Mouse (Mus musculus): ENCODE data around the gene Fam131b. TPM values are rescaled to one million over a fixed set of nuclear protein-coding genes. Genes with fewer than 3 reads are reported as not detected.
A peak's percentile ranks its signal among the peaks of the same experiment; 100 is the strongest.

The Fam131b gene
- polyA plus RNA-seq, 1 experiment from 2014 or later: 0.43 TPM

DNA sequence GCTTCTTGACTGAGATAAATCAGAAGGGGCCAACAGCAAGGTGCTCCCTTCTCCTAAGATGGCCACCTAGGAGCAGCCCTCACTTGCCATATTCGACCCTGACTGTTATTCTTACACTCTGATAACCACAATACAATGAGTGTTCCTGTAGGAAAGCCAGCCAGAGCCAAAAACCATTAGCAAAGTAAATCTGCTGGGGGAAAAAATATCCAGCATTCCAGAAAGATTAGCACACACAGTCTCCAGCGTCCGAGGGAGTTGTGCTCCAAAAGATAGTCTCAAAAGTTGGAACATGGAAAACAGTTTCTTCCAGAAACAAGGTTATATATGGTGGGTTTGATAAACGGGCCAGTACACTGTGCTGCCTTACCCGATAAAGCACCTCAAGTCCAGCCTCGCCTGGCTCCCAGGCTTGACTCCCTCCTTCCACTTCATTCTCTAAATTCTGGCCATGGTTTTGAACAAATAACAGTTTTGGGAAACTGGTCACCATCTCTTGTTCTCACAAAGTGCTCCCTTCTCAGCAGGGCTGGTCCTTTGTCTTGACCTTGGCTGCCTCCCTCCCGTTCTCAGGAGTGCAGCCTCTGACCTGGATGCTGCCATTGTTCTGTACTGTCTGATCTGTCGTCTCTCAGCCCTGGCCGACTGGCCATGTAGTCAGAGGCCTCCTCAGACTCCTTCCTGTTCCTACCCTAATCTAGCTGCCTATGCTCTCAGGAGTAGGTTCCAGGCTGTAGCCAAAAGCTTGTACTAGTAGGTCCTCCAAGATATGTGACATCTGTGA, 35.1 kb upstream of the Fam131b start:
- H3K9me3 ChIP-seq (ENCODE audit: control insufficient read depth, low read length): no peaks in the 10 kb centered on the region
- H3K4me2 ChIP-seq (ENCODE audit: low read depth, low read length): no peak overlapping the region
- no peaks in the 10 kb centered on the region for H3K27me3 ChIP-seq (replicated peaks; ENCODE audit: control insufficient read depth, insufficient read depth, low read length)
- H3K36me3 ChIP-seq (ENCODE audit: control insufficient read depth, insufficient read depth, low read length): peaks cover 68% of the 10 kb centered on the region
- 70% methylated on average over 9 of the region's 9 CpGs for WGBS
- H3K9ac ChIP-seq (ENCODE audit: low read depth, low read length): no peak overlapping the region
- H3K4me1 ChIP-seq (ENCODE audit: control insufficient read depth, insufficient read depth, low read length): no peaks in the 10 kb centered on the region
- no peak for ATAC-seq (ENCODE audit: low read depth)
- DNase-seq (ENCODE audit: low spot score): no peak
- no peak overlapping the region for H3K27ac ChIP-seq (replicated peaks; ENCODE audit: low read depth, low read length)
- H3K4me3 ChIP-seq (ENCODE audit: low read depth, low read length): no peak overlapping the region

DNA sequence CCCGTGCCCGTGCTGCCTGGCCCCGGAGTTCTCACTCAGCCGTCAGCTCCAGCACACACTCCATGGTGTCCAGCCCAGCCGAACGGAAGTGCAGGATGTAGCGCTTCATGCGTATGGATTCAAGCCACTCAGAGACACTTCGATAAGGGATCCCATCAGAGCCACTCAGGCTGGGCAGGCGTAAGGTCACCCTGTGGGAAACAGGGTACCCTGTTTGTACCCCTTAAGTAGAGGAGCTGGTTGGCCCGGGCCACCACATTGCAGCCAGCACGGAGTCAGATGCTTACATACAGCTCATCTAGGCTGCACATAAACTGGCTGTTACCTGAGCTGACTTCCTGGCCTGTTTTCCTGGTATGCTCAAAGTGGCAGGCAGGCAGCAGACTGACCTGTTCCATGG, 34.5 kb upstream of the Fam131b start:
- 0 out of 2 replicates have a peak, but pooled peaks cover 5% of the 10 kb centered on the region for H3K4me1 ChIP-seq (ENCODE audit: control insufficient read depth, insufficient read depth, low read length)
- H3K4me2 ChIP-seq (ENCODE audit: low read depth, low read length): no peak overlapping the region
- peaks cover 68% of the 10 kb centered on the region for H3K36me3 ChIP-seq (ENCODE audit: control insufficient read depth, insufficient read depth, low read length)
- WGBS: 89% methylated on average over 12 of the region's 12 CpGs
- H3K27ac ChIP-seq (replicated peaks; ENCODE audit: low read depth, low read length): no peak overlapping the region
- ATAC-seq (ENCODE audit: low read depth) (no peak), DNase-seq (ENCODE audit: low spot score) (no peak)
- no peaks in the 10 kb centered on the region for H3K9me3 ChIP-seq (ENCODE audit: control insufficient read depth, low read length)
- no peak overlapping the region for H3K9ac ChIP-seq (ENCODE audit: low read depth, low read length)
- H3K27me3 ChIP-seq (replicated peaks; ENCODE audit: control insufficient read depth, insufficient read depth, low read length): no peaks in the 10 kb centered on the region
- no peak overlapping the region for H3K4me3 ChIP-seq (ENCODE audit: low read depth, low read length)

DNA sequence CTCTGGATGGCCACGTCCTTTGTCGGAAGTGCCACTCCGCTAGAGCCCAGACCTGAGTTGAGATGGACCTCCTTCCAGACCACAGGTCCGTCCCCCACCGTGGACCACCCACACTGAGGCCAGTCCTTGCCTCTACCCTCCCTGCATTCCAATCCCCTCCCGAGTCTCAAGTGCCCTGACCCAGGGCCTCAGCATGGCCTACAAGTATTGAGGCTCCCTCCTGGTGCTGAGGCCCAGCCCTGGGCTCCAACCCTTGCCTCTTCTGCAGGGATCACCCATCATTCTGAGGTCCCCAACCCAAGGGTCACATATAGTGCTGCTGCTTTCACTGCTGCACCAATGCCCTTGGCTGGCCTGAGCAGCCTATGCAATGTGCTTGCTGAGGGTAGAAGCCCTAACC, 33.5 kb upstream of the Fam131b start:
- DNase-seq (ENCODE audit: low spot score): no peak
- Histone ChIP-seq H3K4me1 (ENCODE audit: control insufficient read depth, insufficient read depth, low read length) (peaks cover 14% of the 10 kb centered on the region), H3K27ac (replicated peaks; ENCODE audit: low read depth, low read length) (no peak overlapping the region), H3K4me2 (ENCODE audit: low read depth, low read length) (no peak overlapping the region), H3K27me3 (replicated peaks; ENCODE audit: control insufficient read depth, insufficient read depth, low read length) (no peaks in the 10 kb centered on the region), H3K9ac (ENCODE audit: low read depth, low read length) (no peak overlapping the region), H3K36me3 (ENCODE audit: control insufficient read depth, insufficient read depth, low read length) (peaks cover 75% of the 10 kb centered on the region), H3K9me3 (ENCODE audit: control insufficient read depth, low read length) (no peaks in the 10 kb centered on the region), H3K4me3 (ENCODE audit: low read depth, low read length) (no peak overlapping the region)
- no peak for ATAC-seq (ENCODE audit: low read depth)
- 67% methylated on average over 5 of the region's 6 CpGs for WGBS

DNA sequence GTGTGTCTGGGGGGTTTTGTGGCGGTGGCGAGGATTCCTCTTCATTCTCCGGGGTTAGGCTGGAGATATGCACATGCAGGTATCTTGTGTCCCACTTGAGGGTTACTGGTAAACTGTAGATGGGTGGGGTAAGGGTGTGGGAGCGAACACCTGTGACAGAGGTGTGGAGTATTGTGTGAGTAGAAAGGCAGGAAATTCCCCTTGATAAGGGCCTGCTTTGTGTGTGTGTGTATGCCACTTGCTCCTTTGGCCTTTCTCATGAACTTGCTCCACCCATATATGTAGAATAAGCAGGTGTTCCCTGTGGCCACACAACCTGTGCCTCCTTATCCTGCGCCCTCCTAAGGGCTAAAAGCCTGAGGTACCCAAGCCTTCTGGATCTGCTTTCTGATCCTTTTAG, 32.5 kb upstream of the Fam131b start:
- Histone ChIP-seq H3K9ac (ENCODE audit: low read depth, low read length) (no peak overlapping the region), H3K27ac (replicated peaks; ENCODE audit: low read depth, low read length) (no peak overlapping the region), H3K4me2 (ENCODE audit: low read depth, low read length) (no peak overlapping the region), H3K9me3 (ENCODE audit: control insufficient read depth, low read length) (no peaks in the 10 kb centered on the region), H3K4me3 (ENCODE audit: low read depth, low read length) (no peak overlapping the region), H3K4me1 (ENCODE audit: control insufficient read depth, insufficient read depth, low read length) (peaks cover 23% of the 10 kb centered on the region), H3K36me3 (ENCODE audit: control insufficient read depth, insufficient read depth, low read length) (peaks cover 85% of the 10 kb centered on the region), H3K27me3 (replicated peaks; ENCODE audit: control insufficient read depth, insufficient read depth, low read length) (no peaks in the 10 kb centered on the region)
- no peak for DNase-seq (ENCODE audit: low spot score)
- ATAC-seq (ENCODE audit: low read depth): no peak
- WGBS: 93% methylated on average over 5 of the region's 5 CpGs

DNA sequence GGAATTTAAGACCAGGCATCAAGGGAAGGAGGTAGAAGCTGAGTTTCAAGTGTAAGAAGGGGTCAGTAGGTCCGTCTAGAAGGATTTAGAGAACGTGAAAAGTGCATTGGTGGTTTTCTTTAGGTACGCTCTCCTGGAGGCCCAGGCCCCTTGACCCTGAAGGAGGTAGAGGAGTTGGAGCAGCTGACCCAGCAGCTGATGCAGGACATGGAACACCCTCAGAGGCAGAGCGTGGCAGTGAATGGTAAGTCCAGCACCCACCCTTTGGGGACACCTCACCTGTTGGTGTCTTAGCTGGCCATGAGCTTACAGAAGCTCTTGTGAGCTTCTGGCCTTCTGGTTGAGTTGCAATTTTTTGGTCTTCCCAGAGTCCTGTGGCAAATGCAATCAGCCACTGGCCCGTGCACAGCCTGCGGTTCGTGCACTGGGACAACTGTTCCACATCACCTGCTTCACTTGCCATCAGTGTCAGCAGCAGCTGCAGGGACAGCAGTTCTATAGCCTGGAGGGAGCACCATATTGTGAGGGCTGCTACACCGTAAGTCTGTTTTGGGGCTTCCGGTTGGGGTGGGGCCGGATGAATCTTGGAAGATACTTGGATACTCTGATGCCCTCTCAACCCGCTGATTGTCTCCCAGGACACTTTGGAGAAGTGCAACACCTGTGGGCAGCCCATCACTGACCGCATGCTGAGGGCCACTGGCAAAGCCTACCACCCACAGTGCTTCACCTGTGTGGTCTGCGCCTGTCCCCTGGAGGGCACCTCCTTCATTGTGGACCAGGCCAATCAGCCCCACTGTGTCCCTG, 31.6 kb upstream of the Fam131b start:
- H3K27ac ChIP-seq (replicated peaks; ENCODE audit: low read depth, low read length): no peak overlapping the region
- H3K27me3 ChIP-seq (replicated peaks; ENCODE audit: control insufficient read depth, insufficient read depth, low read length): no peaks in the 10 kb centered on the region
- no peak overlapping the region for H3K9ac ChIP-seq (ENCODE audit: low read depth, low read length)
- no peak overlapping the region; the same call in 1 of the 2 replicates for H3K4me2 ChIP-seq (ENCODE audit: low read depth, low read length)
- 85% methylated on average over 12 of the region's 13 CpGs for whole genome bisulfite sequencing
- DNase-seq (ENCODE audit: low spot score) (no peak), ATAC-seq (ENCODE audit: low read depth) (no peak)
- peaks cover 89% of the 10 kb centered on the region for H3K36me3 ChIP-seq (ENCODE audit: control insufficient read depth, insufficient read depth, low read length)
- H3K9me3 ChIP-seq (ENCODE audit: control insufficient read depth, low read length): no peaks in the 10 kb centered on the region
- peaks cover 33% of the 10 kb centered on the region for H3K4me1 ChIP-seq (ENCODE audit: control insufficient read depth, insufficient read depth, low read length)
- H3K4me3 ChIP-seq (ENCODE audit: low read depth, low read length): no peak overlapping the region

DNA sequence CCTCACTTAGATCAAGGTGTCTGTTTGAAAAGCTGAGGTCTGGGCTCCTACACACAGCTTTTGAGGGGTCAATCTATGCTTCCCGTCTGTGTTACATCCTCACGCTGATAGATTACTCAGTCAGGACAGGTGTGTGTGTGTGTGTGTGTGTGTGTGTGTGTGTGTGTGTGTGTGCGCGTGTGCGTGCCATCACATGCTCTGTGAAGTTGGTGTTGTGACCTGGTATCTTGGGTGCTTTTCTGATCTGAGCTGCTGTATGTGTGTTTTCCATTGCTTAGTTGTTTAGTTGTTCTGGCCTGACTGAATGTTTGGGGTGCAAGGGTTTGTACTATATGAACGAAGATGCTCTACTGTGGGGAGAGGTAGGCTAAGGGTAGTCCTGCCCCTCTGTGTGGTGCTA, 30.9 kb upstream of the Fam131b start:
- Histone ChIP-seq H3K4me1 (ENCODE audit: control insufficient read depth, insufficient read depth, low read length) (peaks cover 35% of the 10 kb centered on the region), H3K4me2 (ENCODE audit: low read depth, low read length) (peak overlapping the region; percentile 90; the same call in 1 of the 2 replicates), H3K4me3 (ENCODE audit: low read depth, low read length) (no peak overlapping the region), H3K36me3 (ENCODE audit: control insufficient read depth, insufficient read depth, low read length) (peaks cover 82% of the 10 kb centered on the region), H3K9ac (ENCODE audit: low read depth, low read length) (no peak overlapping the region), H3K9me3 (ENCODE audit: control insufficient read depth, low read length) (no peaks in the 10 kb centered on the region), H3K27me3 (replicated peaks; ENCODE audit: control insufficient read depth, insufficient read depth, low read length) (no peaks in the 10 kb centered on the region), H3K27ac (replicated peaks; ENCODE audit: low read depth, low read length) (no peak overlapping the region)
- 98% methylated on average over 6 of the region's 6 CpGs for WGBS
- ATAC-seq (ENCODE audit: low read depth) (no peak), DNase-seq (ENCODE audit: low spot score) (no peak)

DNA sequence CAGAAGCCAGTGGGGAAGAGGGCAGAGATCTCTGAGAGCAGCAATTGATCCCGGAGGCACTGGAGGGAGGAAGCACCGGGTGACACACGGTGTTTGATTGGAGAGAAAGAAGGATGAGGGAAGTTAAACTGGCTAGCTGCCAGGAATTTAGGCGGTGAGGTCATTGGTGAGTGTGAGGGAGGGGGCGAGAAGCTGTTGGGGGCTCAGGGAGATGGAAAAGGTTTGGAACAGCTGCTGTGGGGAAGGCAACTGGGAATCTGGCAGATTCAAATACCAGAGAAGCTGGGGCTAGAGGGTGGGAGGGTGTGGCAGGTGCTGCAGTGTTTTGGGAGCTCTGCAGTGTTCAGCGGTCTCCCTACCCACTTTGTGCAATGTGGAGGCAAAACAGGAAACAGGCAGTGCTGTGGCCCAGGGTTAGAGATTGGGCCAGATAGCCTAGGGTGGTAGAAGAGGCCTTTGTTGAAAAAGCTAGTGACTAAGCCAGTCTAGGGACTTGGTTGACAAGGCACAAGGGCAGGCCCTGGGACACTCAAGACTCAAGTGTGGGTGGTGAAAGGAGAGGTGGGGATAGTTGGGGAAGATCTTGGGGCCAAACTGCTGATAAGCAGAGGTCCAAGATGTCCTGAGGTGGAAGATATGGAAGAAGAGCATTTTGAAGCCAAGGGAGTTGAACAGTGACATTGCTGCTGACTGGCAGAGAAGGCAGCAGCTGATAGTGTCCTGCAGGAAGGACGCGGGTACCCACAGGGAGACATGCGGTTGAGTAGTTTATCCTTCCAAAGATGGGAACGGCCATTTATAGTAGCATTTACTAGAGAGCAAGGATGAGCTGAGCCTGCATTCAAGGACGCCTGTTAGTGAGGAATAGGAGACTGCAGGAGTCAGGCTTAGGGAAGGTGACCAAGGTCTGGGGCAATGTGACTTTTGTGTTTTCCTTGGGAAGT, 29.9 kb upstream of the Fam131b start:
- Histone ChIP-seq H3K27me3 (replicated peaks; ENCODE audit: control insufficient read depth, insufficient read depth, low read length) (no peaks in the 10 kb centered on the region), H3K9me3 (ENCODE audit: control insufficient read depth, low read length) (no peaks in the 10 kb centered on the region), H3K4me2 (ENCODE audit: low read depth, low read length) (peak overlapping the region; percentile 90; the same call in 1 of the 2 replicates), H3K9ac (ENCODE audit: low read depth, low read length) (0 out of 2 replicates have a peak overlapping the region, but pooled peaks have one; percentile 2), H3K4me3 (ENCODE audit: low read depth, low read length) (no peak overlapping the region), H3K36me3 (ENCODE audit: control insufficient read depth, insufficient read depth, low read length) (peaks cover 72% of the 10 kb centered on the region), H3K4me1 (ENCODE audit: control insufficient read depth, insufficient read depth, low read length) (peaks cover 35% of the 10 kb centered on the region), H3K27ac (replicated peaks; ENCODE audit: low read depth, low read length) (no peak overlapping the region)
- WGBS: 47% methylated on average over 11 of the region's 11 CpGs
- ATAC-seq (ENCODE audit: low read depth): no peak
- peak; percentile 85 for DNase-seq (ENCODE audit: low spot score)

DNA sequence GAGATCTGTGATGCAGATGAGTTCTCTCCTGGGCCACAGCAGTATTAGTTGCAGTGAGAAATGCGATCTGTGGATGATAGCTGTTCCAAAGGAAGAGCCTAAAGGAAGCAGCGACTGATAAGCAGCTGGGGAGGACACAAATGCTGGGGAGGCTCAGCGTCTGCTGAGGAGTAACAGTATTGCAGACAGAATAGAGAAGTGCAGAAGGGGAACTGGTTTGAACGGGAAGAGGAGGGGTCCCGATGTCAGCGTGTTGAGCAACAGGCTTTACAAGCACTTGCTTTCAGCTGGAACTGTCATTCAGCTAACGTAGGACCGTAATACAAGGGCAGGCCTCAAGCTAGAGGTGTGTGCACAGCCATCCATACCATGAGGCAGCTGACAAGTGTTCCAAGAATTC, 28.7 kb upstream of the Fam131b start:
- Histone ChIP-seq H3K4me2 (ENCODE audit: low read depth, low read length) (peak overlapping the region; percentile 90), H3K27ac (replicated peaks; ENCODE audit: low read depth, low read length) (no peak overlapping the region; the same call in 1 of the 2 replicates), H3K27me3 (replicated peaks; ENCODE audit: control insufficient read depth, insufficient read depth, low read length) (no peaks in the 10 kb centered on the region), H3K4me1 (ENCODE audit: control insufficient read depth, insufficient read depth, low read length) (peaks cover 35% of the 10 kb centered on the region), H3K4me3 (ENCODE audit: low read depth, low read length) (no peak overlapping the region), H3K9me3 (ENCODE audit: control insufficient read depth, low read length) (no peaks in the 10 kb centered on the region), H3K36me3 (ENCODE audit: control insufficient read depth, insufficient read depth, low read length) (peaks cover 60% of the 10 kb centered on the region), H3K9ac (ENCODE audit: low read depth, low read length) (no peak overlapping the region)
- DNase-seq (ENCODE audit: low spot score) (peak; percentile 58), ATAC-seq (ENCODE audit: low read depth) (no peak)
- WGBS: 67% methylated on average over 8 of the region's 8 CpGs
